Mouse (Mus musculus) kidney, adult 9 months (tissue): Measurements from ENCODE around the gene Cyp3a41b.
"Not testable (repeated sequence)": the region's sequence is repeated elsewhere in the genome, so short reads cannot be mapped to it uniquely, and the experiment has no call there.

Source experiments
- DNase-seq: peaks from one replicate; pipeline ENCODE4 v3.0.0; 2022

Cyp3a41b gene

DNA sequence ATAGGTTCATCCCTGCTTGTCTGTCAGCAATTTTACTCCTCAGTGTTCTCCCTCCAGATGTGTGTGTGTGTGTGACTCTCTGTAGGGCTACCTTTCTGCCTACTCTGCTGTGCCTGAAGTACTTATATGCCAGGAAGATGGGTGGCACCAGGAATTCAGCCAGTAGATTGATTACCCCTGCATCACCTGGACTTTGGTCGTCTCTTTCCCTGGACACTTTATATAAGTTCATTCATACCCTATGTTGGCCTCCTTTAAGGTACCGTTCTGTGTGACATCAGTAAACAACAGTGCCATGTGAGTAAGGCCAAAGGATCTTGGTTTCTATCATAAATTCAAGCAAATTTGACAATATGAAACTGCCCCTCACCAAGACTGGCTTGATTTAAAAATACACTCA is at the start of gene Cyp3a41b:
Cyp3a41b (minus strand) TSS at position 101 of the 400 bp plus-strand sequence.
- not testable (repeated sequence) for DNase-seq

DNA sequence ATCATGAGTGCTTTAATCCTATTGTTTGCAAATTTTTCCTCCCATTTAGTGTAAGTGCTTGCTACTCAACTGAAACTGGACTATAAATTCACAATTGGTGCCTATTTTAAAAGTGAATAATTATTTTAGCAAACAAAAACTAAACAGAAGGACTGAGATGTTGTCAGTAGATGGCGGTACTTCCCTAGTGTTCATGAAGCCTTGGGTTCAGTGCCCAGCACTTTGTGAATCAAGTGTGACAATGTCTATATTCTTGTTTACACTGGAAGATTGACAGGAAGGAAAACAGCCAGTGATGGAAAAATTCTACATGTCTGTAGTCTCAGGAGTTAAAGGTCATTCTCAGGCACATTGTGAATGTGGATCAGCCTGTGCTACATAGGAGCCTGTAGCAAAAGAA is 47.8 kb upstream of the Cyp3a41b start:
- not testable (repeated sequence) for DNase-seq

DNA sequence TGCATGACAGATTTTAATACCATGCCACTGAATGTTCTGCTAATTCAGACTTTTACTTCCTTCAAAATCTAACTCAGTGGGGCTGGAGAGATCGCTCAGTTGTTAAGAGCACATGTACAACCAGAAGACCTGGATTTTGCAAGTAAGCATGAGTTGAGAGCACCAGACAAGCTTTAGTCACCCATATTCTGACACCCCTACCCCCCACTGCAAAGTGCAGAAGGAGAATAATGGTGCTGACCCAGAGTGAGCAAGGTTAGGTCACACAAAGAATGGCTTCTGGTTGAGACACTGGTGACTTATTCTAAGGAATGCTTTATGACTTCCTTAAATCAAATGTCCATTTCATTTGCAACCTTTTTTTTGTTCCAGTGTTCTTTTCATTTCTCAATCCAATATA is 20.4 kb upstream of the Cyp3a41b start:
- not testable (repeated sequence) for DNase-seq

DNA sequence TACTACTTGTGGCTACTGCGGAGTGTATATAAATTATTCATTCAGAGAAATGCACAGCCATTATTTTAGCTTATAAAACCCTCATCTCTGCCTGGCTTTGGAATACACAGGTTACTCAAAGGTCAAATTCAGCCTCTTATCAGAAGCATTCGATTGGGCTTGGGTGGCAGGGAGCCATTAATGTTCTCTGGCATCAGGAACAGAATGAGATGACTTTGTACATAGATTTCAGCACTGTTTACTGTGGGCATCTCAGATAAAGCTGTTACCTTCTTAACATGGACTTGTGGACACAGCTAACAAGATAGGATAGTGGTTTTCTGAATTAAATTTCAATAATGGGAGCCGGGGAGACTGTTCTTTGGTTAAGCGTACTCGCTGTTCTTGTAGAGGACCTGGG is 13.3 kb upstream of the Cyp3a41b start:
- not testable (repeated sequence) for DNase-seq

DNA sequence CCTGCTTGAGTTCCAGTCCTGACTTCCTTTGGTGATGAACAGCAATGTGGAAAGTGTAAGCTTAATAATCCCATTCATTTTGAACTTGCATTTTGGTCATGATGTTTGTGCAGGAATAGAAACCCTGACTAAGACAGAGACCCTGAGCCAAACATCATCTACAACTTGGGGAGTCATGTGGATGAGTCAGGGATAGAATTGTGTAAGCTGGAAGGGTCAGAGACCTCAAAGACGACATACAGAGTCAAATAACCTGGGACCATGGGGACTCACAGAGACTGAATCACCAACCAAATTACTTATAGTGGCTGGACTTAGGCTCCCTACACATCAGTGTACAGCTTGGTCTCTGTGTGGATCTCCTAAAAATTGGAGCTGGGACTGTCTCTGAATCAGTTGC is 7.2 kb downstream of the Cyp3a41b start:
- DNase-seq = not testable (repeated sequence)

DNA sequence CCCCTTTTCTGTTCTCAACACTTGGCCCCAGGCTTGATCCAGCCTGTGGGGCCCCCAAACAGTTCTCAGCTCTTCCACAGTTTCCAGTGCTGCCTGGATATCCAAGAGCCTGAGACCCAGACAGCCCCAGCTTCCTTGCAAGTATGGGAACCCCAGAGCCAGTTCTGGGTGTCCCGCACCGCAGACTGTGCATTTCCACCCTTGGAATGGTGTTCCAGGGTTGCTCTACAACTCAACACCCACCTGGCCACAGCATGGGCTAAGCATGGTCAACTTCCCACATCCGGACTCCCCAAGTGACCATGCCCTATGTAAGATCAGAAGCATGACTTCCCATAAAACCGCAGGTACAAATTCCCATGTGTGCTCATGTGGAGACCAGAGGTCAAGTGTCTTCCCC is 8.9 kb downstream of the Cyp3a41b start:
- not testable (repeated sequence) for DNase-seq

DNA sequence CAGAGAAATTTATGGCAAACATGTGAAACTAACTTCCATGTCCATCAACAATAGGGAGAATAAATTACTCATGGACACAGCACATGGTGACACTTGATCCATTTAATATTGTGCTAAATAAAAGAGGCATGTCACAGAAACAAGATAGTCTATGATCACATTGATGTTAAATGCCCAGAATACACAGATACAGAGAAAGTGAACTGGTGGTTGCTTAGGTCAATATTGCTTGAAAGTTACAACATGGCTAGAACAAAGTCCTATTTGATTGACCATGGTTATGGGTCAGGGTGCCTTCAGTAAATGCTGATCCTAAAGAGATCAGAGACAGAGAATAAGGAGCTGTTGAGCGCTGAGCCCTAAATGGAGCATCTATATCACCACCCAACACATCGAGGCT is 12.6 kb downstream of the Cyp3a41b start:
- not testable (repeated sequence) for DNase-seq
